Mouse (Mus musculus) embryonic stem cell, embryonic (primary cell): ENCODE results near the gene Pnkd.

Source experiments
- CTCF ChIA-PET, 4 experiments: fragments of 300-600 bp in 2 of 4; fragments of 350-600 bp in 2 of 4; sonication (Branson Sonifier 250); formaldehyde crosslinking; loops; one replicate each; lab custom pipeline; 2022; ENCODE audit warnings: inconsistent platforms in 2 of 4; lab: Charles Lee
- POLR2A ChIA-PET, 4 experiments: fragments of 300-600 bp in 2 of 4; fragments of 350-600 bp in 2 of 4; sonication (Branson Sonifier 250); formaldehyde crosslinking; loops; one replicate each; lab custom pipeline; 2022; ENCODE audit warnings: antibody characterized with exemption in 4 of 4, inconsistent platforms in 1 of 4; lab: Charles Lee

Gene Pnkd

GRCm38 (mm10) chr1:74389831-74390286, 105.1 kb downstream of the Pnkd start:
- ChIA-PET POLR2A (interaction anchor here in 3 of 4 experiments (0.6 to 4.4 kb wide), 21 partner anchors 8 to 1557 kb away, joined by 3 to 42 read pairs (median 4); partner anchors contain the start of genes Aamp (in 1 of the 3), Catip (in 1 of the 3), Pnkd (in 1 of the 3) and Slc11a1 (in 1 of the 3)), CTCF (interaction anchor here in 3 of 4 experiments (0.5 to 2.6 kb wide), 10 partner anchors 8 to 184 kb away, joined by 3 to 12 read pairs (median 4); partner anchors contain the start of genes Catip (in 2 of the 3) and Pnkd (in 1 of the 3))

GRCm38 (mm10) chr1:74390287-74390906, 105.7 kb downstream of the Pnkd start:
- ChIA-PET CTCF (interaction anchor here in 3 of 4 experiments (0.5 to 1.2 kb wide), 9 partner anchors 18 to 265 kb away, joined by 3 to 9 read pairs (median 6); partner anchors contain the start of genes Catip (in 1 of the 3) and Pnkd (in 1 of the 3)), POLR2A (interaction anchor here in 3 of 4 experiments (0.6 to 4.4 kb wide), 11 partner anchors 7 to 529 kb away, joined by 3 to 42 read pairs (median 5); partner anchors contain the start of genes Aamp (in 1 of the 3), Pnkd (in 1 of the 3) and Slc11a1 (in 1 of the 3))

GRCm38 (mm10) chr1:74390924-74391748, 106.4 kb downstream of the Pnkd start, which contains the start of gene Ctdsp1:
Gene Ctdsp1 (plus strand): TSS chr1:74391509.
- CTCF ChIA-PET, result interaction anchor here in 3 of 4 experiments (0.7 to 0.9 kb wide), 5 partner anchors 29 to 266 kb away, joined by 4 to 9 read pairs (median 8); partner anchors contain the start of gene Catip (in 1 of the 3)

GRCm38 (mm10) chr1:74391844-74392441, 107.2 kb downstream of the Pnkd start:
- ChIA-PET CTCF (interaction anchor here in 1 of 4 experiments (0.9 kb wide), 1 partner anchor 30 kb away, joined by 4 read pairs; the partner anchor contains the start of gene Catip), POLR2A (interaction anchor here in 3 of 4 experiments (0.6 to 2.5 kb wide), 10 partner anchors 16 to 1613 kb away, joined by 3 to 16 read pairs (median 3); partner anchors contain the start of genes Aamp (in 1 of the 3), Pnkd (in 1 of the 3) and Slc11a1 (in 1 of the 3))

More at GRCm38 (mm10) chr1:74390924-74391748, 106.4 kb downstream of the Pnkd start, which contains the start of gene Ctdsp1:
- POLR2A ChIA-PET, result interaction anchor here in 3 of 4 experiments (0.6 to 2.2 kb wide), 9 partner anchors 14 to 530 kb away, joined by 3 to 8 read pairs (median 3); partner anchors contain the start of genes Aamp (in 1 of the 3) and Pnkd (in 1 of the 3)

- CTCF ChIA-PET, result no interaction called here
- POLR2A ChIA-PET, result interaction anchor here in 2 of 4 experiments (0.6 to 2.5 kb wide), 9 partner anchors 9 to 185 kb away, joined by 3 to 16 read pairs (median 3); partner anchors contain the start of genes Aamp (in 1 of the 2), Pnkd (in 1 of the 2) and Slc11a1 (in 1 of the 2)
Observed at GRCm38 (mm10) chr1:74392446-74392994, 107.8 kb downstream of the Pnkd start.

- ChIA-PET POLR2A (interaction anchor here in 2 of 4 experiments (0.6 to 2.5 kb wide), 7 partner anchors 9 to 156 kb away, joined by 3 to 16 read pairs (median 4); partner anchors contain the start of genes Aamp (in 1 of the 2), Arpc2 (in 1 of the 2), Pnkd (in 1 of the 2) and Slc11a1 (in 1 of the 2)), CTCF (no interaction called here)
Observed at GRCm38 (mm10) chr1:74393010-74393409, 108.3 kb downstream of the Pnkd start.

- POLR2A ChIA-PET, result interaction anchor here in 2 of 4 experiments (0.7 to 5.8 kb wide), 11 partner anchors 8 to 1969 kb away, joined by 3 to 42 read pairs (median 3); partner anchors contain the start of genes Aamp (in 1 of the 2), Arpc2 (in 1 of the 2), Pnkd (in 1 of the 2) and Slc11a1 (in 1 of the 2)
- CTCF ChIA-PET, result interaction anchor here in 1 of 4 experiments (0.6 kb wide), 1 partner anchor 59 kb away, joined by 3 read pairs; no protein-coding TSS in a partner anchor
Observed at GRCm38 (mm10) chr1:74393697-74394096, 109.0 kb downstream of the Pnkd start.

GRCm38 (mm10) chr1:74394311-74394710, 109.6 kb downstream of the Pnkd start:
- POLR2A ChIA-PET, result interaction anchor here in 2 of 4 experiments (1.0 to 5.8 kb wide), 9 partner anchors 9 to 430 kb away, joined by 3 to 42 read pairs (median 5); partner anchors contain the start of genes Aamp (in 1 of the 2), Pnkd (in 1 of the 2) and Slc11a1 (in 1 of the 2)
- CTCF ChIA-PET, result no interaction called here

GRCm38 (mm10) chr1:74394858-74395257, 110.1 kb downstream of the Pnkd start:
- ChIA-PET POLR2A (interaction anchor here in 2 of 4 experiments (0.6 to 5.8 kb wide), 9 partner anchors 9 to 429 kb away, joined by 3 to 42 read pairs (median 4); no protein-coding TSS in a partner anchor), CTCF (no interaction called here)

GRCm38 (mm10) chr1:74395290-74395689, 110.6 kb downstream of the Pnkd start:
- ChIA-PET POLR2A (interaction anchor here in 2 of 4 experiments (0.6 to 5.8 kb wide), 7 partner anchors 10 to 118 kb away, joined by 3 to 42 read pairs (median 4); no protein-coding TSS in a partner anchor), CTCF (no interaction called here)

GRCm38 (mm10) chr1:74396456-74397222, 111.9 kb downstream of the Pnkd start:
- CTCF ChIA-PET, result interaction anchor here (0.6 to 2.1 kb wide), 38 partner anchors 8 to 1416 kb away, joined by 3 to 23 read pairs (median 4); partner anchors contain the start of genes Aamp (in 2 of the 4), Catip (in 2 of the 4), Pnkd (in 2 of the 4) and Dnpep (in 1 of the 4)
- POLR2A ChIA-PET, result interaction anchor here (0.6 to 5.8 kb wide), 62 partner anchors 7 to 546 kb away, joined by 3 to 42 read pairs (median 5); partner anchors contain the start of genes Aamp (in 2 of the 4), Catip (in 2 of the 4), Pnkd (in 2 of the 4) and Slc11a1 (in 2 of the 4)

- ChIA-PET CTCF (interaction anchor here (0.5 to 2.1 kb wide), 79 partner anchors 8 to 1416 kb away, joined by 3 to 23 read pairs (median 4); partner anchors contain the start of genes Catip (in 3 of the 4), Aamp (in 2 of the 4), Pnkd (in 2 of the 4) and Vil1 (in 2 of the 4)), POLR2A (interaction anchor here (0.5 to 5.8 kb wide), 90 partner anchors 8 to 1637 kb away, joined by 3 to 42 read pairs (median 4); partner anchors contain the start of genes Vil1 (in 3 of the 4), Aamp (in 2 of the 4), Catip (in 2 of the 4) and Pnkd (in 2 of the 4))
Observed at GRCm38 (mm10) chr1:74397268-74397918, 112.7 kb downstream of the Pnkd start.

- CTCF ChIA-PET, result interaction anchor here (0.6 to 2.1 kb wide), 68 partner anchors 8 to 758 kb away, joined by 3 to 23 read pairs (median 4); partner anchors contain the start of genes Catip (in 3 of the 4), Aamp (in 2 of the 4), Pnkd (in 2 of the 4) and Vil1 (in 2 of the 4)
- POLR2A ChIA-PET, result interaction anchor here (0.5 to 5.8 kb wide), 84 partner anchors 9 to 1637 kb away, joined by 3 to 42 read pairs (median 4); partner anchors contain the start of genes Vil1 (in 3 of the 4), Aamp (in 2 of the 4), Catip (in 2 of the 4) and Pnkd (in 2 of the 4)
Observed at GRCm38 (mm10) chr1:74397919-74398451, 113.3 kb downstream of the Pnkd start.

- CTCF ChIA-PET, result interaction anchor here in 1 of 4 experiments (0.6 kb wide), 1 partner anchor 186 kb away, joined by 3 read pairs; no protein-coding TSS in a partner anchor
- POLR2A ChIA-PET, result interaction anchor here in 2 of 4 experiments (0.9 to 3.0 kb wide), 6 partner anchors 15 to 123 kb away, joined by 3 to 12 read pairs (median 4); partner anchors contain the start of genes Aamp (in 2 of the 2), Pnkd (in 2 of the 2) and Gpbar1 (in 1 of the 2)
Observed at GRCm38 (mm10) chr1:74400531-74400930, 115.8 kb downstream of the Pnkd start.
